ENCODE assay signal across 8 mouse cellular contexts in the genomic region with DNA sequence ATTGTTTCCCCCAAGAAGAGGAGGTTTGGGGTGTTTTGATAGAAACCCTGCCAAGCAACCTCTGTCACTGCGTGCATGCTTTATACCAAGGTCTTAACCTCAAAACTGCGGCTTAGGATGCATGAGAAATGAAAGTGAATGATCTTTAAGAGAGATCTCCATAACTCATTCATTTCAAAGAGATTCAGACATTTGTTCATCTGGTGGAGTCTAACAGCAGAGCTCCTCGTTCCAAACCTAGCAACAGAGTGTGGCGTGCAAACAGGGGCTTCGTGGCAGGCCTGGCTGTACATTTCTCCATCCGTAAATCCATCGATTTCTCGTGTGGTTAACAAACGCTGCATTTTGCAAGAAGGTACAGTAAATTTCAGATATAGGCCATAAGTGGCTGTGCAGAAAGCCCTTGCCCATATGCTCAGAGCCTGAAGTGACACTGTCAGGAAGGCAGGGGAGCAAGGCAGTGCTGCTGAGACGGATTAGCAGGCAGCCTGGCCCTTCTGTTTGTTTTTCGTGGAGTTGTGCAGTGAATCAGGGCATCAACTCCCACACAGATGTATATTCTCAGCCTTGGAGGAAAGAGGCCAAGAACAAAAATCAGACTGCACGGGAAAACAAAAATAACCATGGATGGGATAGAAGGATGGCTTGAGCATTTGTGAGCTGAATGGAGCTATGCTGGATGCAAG.
DNase-seq lines count a peak whose midpoint lies in the region; ATAC-seq and TF ChIP-seq lines count a peak whose summit lies in the region.
"Had no signal": no experiment of that assay in that cellular context is flagged by ENCODE, and none has a peak within 500 bp of the region (broad histone marks: within the 10 kb centered on the region; RNA-seq: fewer than 3 reads in every experiment).

No protein-coding gene starts in this region.

- no peak overlapping the region for H3K4me3 ChIP-seq in midbrain, embryonic 11.5 days (ENCODE audit: low read depth, low read length)
- no peak overlapping the region for H3K4me3 ChIP-seq in midbrain, embryonic 14.5 days (replicated peaks; ENCODE audit: low read depth, low read length)
- H3K4me3 ChIP-seq in forebrain, postnatal 0 days (ENCODE audit: low read depth, low read length): no peak overlapping the region
- H3K4me3 ChIP-seq: heart, adult 2 months had no signal

- no peak overlapping the region for H3K9ac ChIP-seq in midbrain, embryonic 11.5 days (ENCODE audit: low read length)
- H3K9ac ChIP-seq in midbrain, embryonic 14.5 days (replicated peaks; ENCODE audit: low read length): no peak overlapping the region
- peak overlapping the region; percentile 10; the same call in 1 of the 2 replicates for H3K9ac ChIP-seq in forebrain, postnatal 0 days

- no peaks in the 10 kb centered on the region for H3K27me3 ChIP-seq in midbrain, embryonic 11.5 days (ENCODE audit: control insufficient read depth, insufficient read depth, low read length)
- no peaks in the 10 kb centered on the region for H3K27me3 ChIP-seq in midbrain, embryonic 14.5 days (ENCODE audit: control insufficient read depth, insufficient read depth, low read length)
- no peaks in the 10 kb centered on the region for H3K27me3 ChIP-seq in forebrain, postnatal 0 days (ENCODE audit: insufficient read depth, low read length)

- peak; percentile 48; the same call in 1 of the 2 replicates for ATAC-seq in midbrain, embryonic 11.5 days (ENCODE audit: low FRiP score)
- no peak for ATAC-seq in midbrain, embryonic 14.5 days (ENCODE audit: low FRiP score, low TSS enrichment)
- ATAC-seq in forebrain, postnatal 0 days: peak; percentile 94

- no peaks in the 10 kb centered on the region for H3K9me3 ChIP-seq in midbrain, embryonic 11.5 days (ENCODE audit: control insufficient read depth, low read length)
- H3K9me3 ChIP-seq in midbrain, embryonic 14.5 days (ENCODE audit: control insufficient read depth, low read length): no peaks in the 10 kb centered on the region
- H3K9me3 ChIP-seq in forebrain, postnatal 0 days (ENCODE audit: low read length): no peaks in the 10 kb centered on the region

- H3K4me1 ChIP-seq in midbrain, embryonic 11.5 days (ENCODE audit: control insufficient read depth, insufficient read depth, low read length): peaks cover 5% of the 10 kb centered on the region; the same call in 1 of the 2 replicates
- no peaks in the 10 kb centered on the region for H3K4me1 ChIP-seq in midbrain, embryonic 14.5 days (ENCODE audit: control insufficient read depth, insufficient read depth, low read length)
- H3K4me1 ChIP-seq in forebrain, postnatal 0 days (ENCODE audit: insufficient read depth): peaks cover 8% of the 10 kb centered on the region

- TF ChIP-seq CTCF in forebrain, postnatal 0 days (IDR thresholded peaks at IDR 0.05; ENCODE audit: low read depth): no peak

- intact Hi-C loops in left cerebral cortex, postnatal 10 days (cut with DNase I): no loop called here

- 0 out of 2 replicates have a peak overlapping the region, but pooled peaks have one; percentile 20 for H3K27ac ChIP-seq in midbrain, embryonic 11.5 days (ENCODE audit: low read depth, low read length)
- H3K27ac ChIP-seq in midbrain, embryonic 14.5 days (replicated peaks; ENCODE audit: low read depth, low read length): no peak overlapping the region
- peak overlapping the region; percentile 72 for H3K27ac ChIP-seq in forebrain, postnatal 0 days (ENCODE audit: low read depth, low read length)
- H3K27ac ChIP-seq: heart, adult 2 months had no signal

- no peak overlapping the region for H3K4me2 ChIP-seq in midbrain, embryonic 11.5 days
- no peak overlapping the region for H3K4me2 ChIP-seq in midbrain, embryonic 14.5 days (ENCODE audit: low read length)
- H3K4me2 ChIP-seq in forebrain, postnatal 0 days (ENCODE audit: low read depth): no peak overlapping the region

- peak; percentile 84 for DNase-seq in midbrain, embryonic 11.5 days (ENCODE audit: low spot score, missing footprints)
- DNase-seq in midbrain, embryonic 14.5 days: no peak
- peak; percentile 67 for DNase-seq in forebrain, postnatal 0 days
- peak; percentile 23 to 39 for DNase-seq in left cerebral cortex, postnatal 10 days (ENCODE audit: extremely low spot score in 1 of 2, low spot score in 2 of 2)
- DNase-seq in right cerebral cortex, postnatal 4 days: peak; percentile 15
- no peak for DNase-seq in spleen, postnatal 36 days (ENCODE audit: low spot score in 2 of 2)
- no peak for DNase-seq in gastrocnemius, postnatal 25 days
- DNase-seq: heart, adult 2 months had no signal

- H3K36me3 ChIP-seq in midbrain, embryonic 11.5 days (ENCODE audit: control insufficient read depth, insufficient read depth, low read length): no peaks in the 10 kb centered on the region
- no peaks in the 10 kb centered on the region for H3K36me3 ChIP-seq in midbrain, embryonic 14.5 days (ENCODE audit: control insufficient read depth, insufficient read depth, low read length)
- H3K36me3 ChIP-seq in forebrain, postnatal 0 days (ENCODE audit: insufficient read depth): no peaks in the 10 kb centered on the region

- 63% methylated on average over 12 of the region's 12 CpGs for WGBS in midbrain, embryonic 11.5 days
- WGBS in midbrain, embryonic 14.5 days: 64% methylated on average over 12 of the region's 12 CpGs
- WGBS in forebrain, postnatal 0 days: 53% methylated on average over 12 of the region's 12 CpGs

Comparison
In these comparisons a context has a peak if more than half of its experiments do, and no peak if none do; other contexts are left out.
1. DNase-seq: peak in midbrain, embryonic 11.5 days (single experiment), forebrain, postnatal 0 days (single experiment), left cerebral cortex, postnatal 10 days (2 of 2) and right cerebral cortex, postnatal 4 days (single experiment); none in midbrain, embryonic 14.5 days (single experiment), spleen, postnatal 36 days (0 of 2) and gastrocnemius, postnatal 25 days (single experiment).